Mouse (Mus musculus): ENCODE data around the gene Ttll5. TPM values are rescaled to one million over a fixed set of nuclear protein-coding genes. Genes with fewer than 3 reads are reported as not detected.

Ttll5 gene
- polyA plus RNA-seq, 1 experiment = 5.5 TPM

DNA sequence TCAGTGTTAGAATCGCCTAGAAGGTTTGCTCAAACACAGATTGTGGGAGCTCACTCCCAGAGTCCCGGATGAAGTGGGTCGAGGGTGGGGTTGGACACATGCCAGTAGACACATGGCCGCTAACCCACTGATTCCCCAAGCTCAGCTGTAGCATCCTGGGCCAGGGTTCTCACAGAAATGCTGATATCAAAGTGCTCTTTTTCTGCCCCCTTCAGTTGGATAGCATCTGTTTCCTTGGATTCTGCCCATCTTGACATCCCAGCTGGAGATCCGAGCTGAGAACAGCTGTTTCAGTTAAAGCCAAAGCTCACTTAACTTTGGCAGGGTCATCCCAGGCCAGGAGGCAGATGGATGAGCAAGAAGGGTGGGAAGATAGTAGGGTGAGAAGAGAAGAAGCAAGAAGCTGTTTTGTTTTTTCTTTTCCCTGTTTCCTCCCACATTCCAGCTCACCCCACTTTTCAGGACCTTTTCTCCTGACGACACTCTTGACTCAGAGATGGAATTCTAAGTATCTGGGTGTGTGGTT lies 31.6 kb upstream of the Ttll5 start:
- Histone ChIP-seq H3K27ac (ENCODE audit: insufficient read depth, low read depth, low read length) (no peak overlapping the region), H3K4me3 (ENCODE audit: low read depth, low read length) (no peak overlapping the region), H3K4me1 (ENCODE audit: control insufficient read depth, insufficient read depth, insufficient read length, low read length) (no peaks in the 10 kb centered on the region), H3K27me3 (ENCODE audit: control insufficient read depth, insufficient read depth, low read length) (no peaks in the 10 kb centered on the region), H3K36me3 (ENCODE audit: control insufficient read depth, insufficient read depth, low read length) (no peaks in the 10 kb centered on the region)
- 39% methylated on average over 6 of the region's 6 CpGs for WGBS
- TF ChIP-seq CTCF (IDR thresholded peaks at IDR 0.05; ENCODE audit: extremely low read depth, insufficient read length, insufficient replicate concordance, low read depth, low read length) (no peak), POLR2A (IDR thresholded peaks at IDR 0.05; ENCODE audit: low read depth, low read length) (no peak)

GRCm38 (mm10) chr12:85794094-85794493 lies 30.4 kb upstream of the Ttll5 start:
- Histone ChIP-seq H3K36me3 (ENCODE audit: control insufficient read depth, insufficient read depth, low read length) (no peaks in the 10 kb centered on the region), H3K4me3 (ENCODE audit: low read depth, low read length) (no peak overlapping the region), H3K27me3 (ENCODE audit: control insufficient read depth, insufficient read depth, low read length) (no peaks in the 10 kb centered on the region), H3K4me1 (ENCODE audit: control insufficient read depth, insufficient read depth, insufficient read length, low read length) (no peaks in the 10 kb centered on the region), H3K27ac (ENCODE audit: insufficient read depth, low read depth, low read length) (no peak overlapping the region)
- WGBS = 79% methylated on average over 2 of the region's 2 CpGs
- no peak for TF ChIP-seq CTCF (IDR thresholded peaks at IDR 0.05; ENCODE audit: extremely low read depth, insufficient read length, insufficient replicate concordance, low read depth, low read length)
- TF ChIP-seq POLR2A (IDR thresholded peaks at IDR 0.05; ENCODE audit: low read depth, low read length) = no peak

GRCm38 (mm10) chr12:85795551-85795950 lies 28.9 kb upstream of the Ttll5 start:
- 36% methylated on average over 1 of the region's 1 CpGs for WGBS
- no peak overlapping the region for H3K4me3 ChIP-seq (ENCODE audit: low read depth, low read length)
- H3K27ac ChIP-seq (ENCODE audit: insufficient read depth, low read depth, low read length) = no peak overlapping the region
- TF ChIP-seq CTCF (IDR thresholded peaks at IDR 0.05; ENCODE audit: extremely low read depth, insufficient read length, insufficient replicate concordance, low read depth, low read length) (no peak), POLR2A (IDR thresholded peaks at IDR 0.05; ENCODE audit: low read depth, low read length) (no peak)
- no peaks in the 10 kb centered on the region for H3K36me3 ChIP-seq (ENCODE audit: control insufficient read depth, insufficient read depth, low read length)
- no peaks in the 10 kb centered on the region for H3K27me3 ChIP-seq (ENCODE audit: control insufficient read depth, insufficient read depth, low read length)
- no peaks in the 10 kb centered on the region; the same call in 1 of the 2 replicates for H3K4me1 ChIP-seq (ENCODE audit: control insufficient read depth, insufficient read depth, insufficient read length, low read length)

DNA sequence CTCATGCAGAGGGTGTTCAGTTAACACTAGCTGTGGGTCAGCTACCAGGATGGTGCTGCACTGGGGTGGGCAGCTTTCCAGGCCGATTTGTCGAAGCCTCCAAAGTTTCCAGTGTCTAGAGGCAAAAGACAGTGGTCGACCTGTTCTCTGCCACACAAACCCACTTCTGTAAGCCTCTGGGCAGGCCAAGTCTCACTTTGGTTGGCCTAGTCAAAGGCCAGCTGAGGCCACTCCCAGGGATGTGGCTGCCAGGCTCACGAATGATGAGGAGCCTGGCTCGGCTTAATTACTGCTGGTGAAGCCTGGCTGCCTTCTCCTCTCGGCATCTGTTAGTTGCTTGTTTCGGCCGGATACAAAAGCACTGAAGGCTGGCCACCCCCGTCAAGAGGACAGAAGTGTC lies 24.4 kb upstream of the Ttll5 start:
- no peaks in the 10 kb centered on the region for H3K36me3 ChIP-seq (ENCODE audit: control insufficient read depth, insufficient read depth, low read length)
- H3K27me3 ChIP-seq (ENCODE audit: control insufficient read depth, insufficient read depth, low read length) = no peaks in the 10 kb centered on the region
- TF ChIP-seq POLR2A (IDR thresholded peaks at IDR 0.05; ENCODE audit: low read depth, low read length) (no peak), CTCF (IDR thresholded peaks at IDR 0.05; ENCODE audit: extremely low read depth, insufficient read length, insufficient replicate concordance, low read depth, low read length) (no peak)
- no peak overlapping the region for H3K27ac ChIP-seq (ENCODE audit: insufficient read depth, low read depth, low read length)
- no peaks in the 10 kb centered on the region; the same call in 1 of the 2 replicates for H3K4me1 ChIP-seq (ENCODE audit: control insufficient read depth, insufficient read depth, insufficient read length, low read length)
- no peak overlapping the region for H3K4me3 ChIP-seq (ENCODE audit: low read depth, low read length)
- 74% methylated on average over 9 of the region's 9 CpGs for WGBS

DNA sequence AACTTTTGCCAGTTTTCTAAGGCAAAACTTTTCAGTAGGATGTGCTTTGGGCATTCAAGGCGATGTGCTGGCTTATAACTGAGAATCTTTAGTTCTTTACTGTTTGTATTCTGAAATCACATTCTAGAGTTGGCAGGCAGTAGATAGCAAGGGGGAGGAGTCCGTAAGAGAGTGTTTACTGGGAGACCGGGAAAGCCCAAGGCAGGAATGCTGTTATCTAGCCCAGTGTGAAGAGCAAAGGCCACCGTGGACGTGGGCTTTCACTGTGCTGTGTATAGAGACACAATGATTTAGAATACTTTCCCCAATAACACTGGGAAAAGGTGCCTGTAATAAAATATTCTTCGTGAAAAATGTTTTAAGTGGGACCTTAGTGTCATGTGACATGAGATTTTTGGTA lies 14.7 kb upstream of the Ttll5 start:
- Histone ChIP-seq H3K27me3 (ENCODE audit: control insufficient read depth, insufficient read depth, low read length) (no peaks in the 10 kb centered on the region), H3K36me3 (ENCODE audit: control insufficient read depth, insufficient read depth, low read length) (peaks cover 16% of the 10 kb centered on the region), H3K4me3 (ENCODE audit: low read depth, low read length) (no peak overlapping the region), H3K27ac (ENCODE audit: insufficient read depth, low read depth, low read length) (no peak overlapping the region), H3K4me1 (ENCODE audit: control insufficient read depth, insufficient read depth, insufficient read length, low read length) (no peaks in the 10 kb centered on the region)
- TF ChIP-seq POLR2A (IDR thresholded peaks at IDR 0.05; ENCODE audit: low read depth, low read length) (no peak), CTCF (IDR thresholded peaks at IDR 0.05; ENCODE audit: extremely low read depth, insufficient read length, insufficient replicate concordance, low read depth, low read length) (no peak)
- 13% methylated on average over 6 of the region's 6 CpGs for WGBS

- H3K4me1 ChIP-seq (ENCODE audit: control insufficient read depth, insufficient read depth, insufficient read length, low read length) = no peaks in the 10 kb centered on the region
- H3K4me3 ChIP-seq (ENCODE audit: low read depth, low read length) = no peak overlapping the region
- H3K27ac ChIP-seq (ENCODE audit: insufficient read depth, low read depth, low read length) = no peak overlapping the region
- H3K27me3 ChIP-seq (ENCODE audit: control insufficient read depth, insufficient read depth, low read length) = no peaks in the 10 kb centered on the region
- TF ChIP-seq CTCF (IDR thresholded peaks at IDR 0.05; ENCODE audit: extremely low read depth, insufficient read length, insufficient replicate concordance, low read depth, low read length) (no peak), POLR2A (IDR thresholded peaks at IDR 0.05; ENCODE audit: low read depth, low read length) (no peak)
- H3K36me3 ChIP-seq (ENCODE audit: control insufficient read depth, insufficient read depth, low read length) = peaks cover 25% of the 10 kb centered on the region
Observed at GRCm38 (mm10) chr12:85810959-85811358, 13.5 kb upstream of the Ttll5 start.

- no peaks in the 10 kb centered on the region for H3K27me3 ChIP-seq (ENCODE audit: control insufficient read depth, insufficient read depth, low read length)
- no peak overlapping the region for H3K4me3 ChIP-seq (ENCODE audit: low read depth, low read length)
- no peaks in the 10 kb centered on the region for H3K4me1 ChIP-seq (ENCODE audit: control insufficient read depth, insufficient read depth, insufficient read length, low read length)
- TF ChIP-seq CTCF (IDR thresholded peaks at IDR 0.05; ENCODE audit: extremely low read depth, insufficient read length, insufficient replicate concordance, low read depth, low read length) (no peak), POLR2A (IDR thresholded peaks at IDR 0.05; ENCODE audit: low read depth, low read length) (no peak)
- H3K27ac ChIP-seq (ENCODE audit: insufficient read depth, low read depth, low read length) = no peak overlapping the region
- H3K36me3 ChIP-seq (ENCODE audit: control insufficient read depth, insufficient read depth, low read length) = peaks cover 30% of the 10 kb centered on the region
- over 99% methylated on average over 4 of the region's 4 CpGs for WGBS
Observed at GRCm38 (mm10) chr12:85811676-85812075, 12.8 kb upstream of the Ttll5 start.

Data from small intestine, adult 2 months (tissue).